Mouse (Mus musculus): ENCODE data around the gene Ly6g6f.

- TF ChIP-seq CTCF (IDR thresholded peaks at IDR 0.05; ENCODE audit: extremely low read depth, insufficient read depth, insufficient read length, insufficient replicate concordance) (no peak), POLR2A (IDR thresholded peaks at IDR 0.05; ENCODE audit: low read depth, low read length) (no peak)
Observed at GRCm38 (mm10) chr17:35132174-35132560, 46.8 kb upstream of the Ly6g6f start.
